Mouse (Mus musculus) testis, adult 2 months (tissue): ENCODE measurements at regions not wholly inside any gene's neighbourhood (a gene's known extent, or its start where the extent isn't known, plus 50 kb on each side); places are given as distances from the start of the nearest gene placed in this dataset.

Experiments used
- CTCF ChIP-seq: fragments of 200-500 bp; IDR thresholded peaks from 2 replicates; pipeline ENCODE4 v1.5.1; 2012; ENCODE audit warnings: low read depth, mild to moderate bottlenecking, inconsistent platforms, low read length, moderate library complexity; ENCODE audit not compliant: control insufficient read depth, insufficient read depth, insufficient replicate concordance
- POLR2A ChIP-seq: fragments of 200-500 bp; IDR thresholded peaks from 2 replicates; pipeline ENCODE4 v1.6.1; 2012; ENCODE audit warnings: low read depth, mild to moderate bottlenecking, inconsistent platforms, low read length, moderate library complexity; ENCODE audit not compliant: control insufficient read depth

GRCm38 (mm10) chrX:12224314-12224713, 64.2 kb upstream of the Bcor start:
- TF ChIP-seq CTCF (no peak), POLR2A (no peak)
